Mouse (Mus musculus) B cell, adult 2 months (primary cell): ENCODE measurements around the gene Olfr282.

ENCODE experiments used
- DNase-seq, 2 experiments: peaks; one replicate each; pipeline ENCODE4 v3.0.0; 2022

The Olfr282 gene

GRCm38 (mm10) chr15:98475382-98475781 lies 44.4 kb downstream of the Olfr282 start:
- peak; percentile 79 to 81 for DNase-seq

GRCm38 (mm10) chr15:98476281-98476680 lies 45.3 kb downstream of the Olfr282 start:
- no peak for DNase-seq

GRCm38 (mm10) chr15:98479568-98480102 lies 48.6 kb downstream of the Olfr282 start:
- DNase-seq = no peak

- no peak for DNase-seq
These were observed 51.7 kb downstream of the Olfr282 start, which contains the start of gene Lalba for GRCm38 (mm10) chr15:98482701-98483100. Gene Lalba, minus strand, starts transcription at chr15:98482721.

GRCm38 (mm10) chr15:98483907-98484886 lies 53.2 kb downstream of the Olfr282 start:
- DNase-seq = peak; percentile 62

GRCm38 (mm10) chr15:98486433-98487021 lies 55.5 kb downstream of the Olfr282 start:
- DNase-seq = peak; percentile 18 to 36
